Mouse (Mus musculus) CH12.LX (cell line): ENCODE data around the gene Ccdc66. TPM values are rescaled to one million over a fixed set of nuclear protein-coding genes. Genes with fewer than 3 reads are reported as not detected.

Experiments used
- DNase-seq: peaks from one replicate; pipeline ENCODE4 v3.0.0-alpha.2; 2013; ENCODE audit errors: extremely low read depth
- H3K27ac ChIP-seq: 2 replicates; pipeline ENCODE4 v1.5.1; 2012; ENCODE audit warnings: low read depth, mild to moderate bottlenecking, control low read depth, moderate library complexity; ENCODE audit not compliant: insufficient read depth
- H3K27me3 ChIP-seq: replicated peaks from 2 replicates; pipeline ENCODE3; 2012; ENCODE audit warnings: inconsistent platforms
- H3K36me3 ChIP-seq, 2 experiments: replicated peaks in 1 of 2; 2 replicates each; pipeline versions ENCODE3 to v1.6.1; 2012; ENCODE audit warnings: inconsistent platforms in 1 of 2, low read length in 1 of 2, mild to moderate bottlenecking in 1 of 2, mixed read lengths in 1 of 2, moderate library complexity in 1 of 2; ENCODE audit not compliant: control insufficient read depth in 1 of 2, insufficient read depth in 1 of 2
- H3K4me1 ChIP-seq, 2 experiments: 2 replicates each; pipeline ENCODE4 v1.6.1; 2012; ENCODE audit warnings: inconsistent platforms in 1 of 2, moderate library complexity in 1 of 2; ENCODE audit not compliant: insufficient read depth in 2 of 2, control insufficient read depth in 1 of 2
- H3K4me2 ChIP-seq: 2 replicates; pipeline ENCODE4 v1.6.1; 2012; ENCODE audit warnings: low read depth, mild to moderate bottlenecking, control low read depth; ENCODE audit not compliant: poor library complexity, insufficient read depth, severe bottlenecking
- H3K4me3 ChIP-seq, 3 experiments: fragments of 150-350 bp in 1 of 3; sonication (generic) in 1 of 3; replicated peaks in 1 of 3; 2 replicates each; pipeline versions ENCODE3 to v1.5.1; 2011 to 2012; ENCODE audit warnings: low read depth in 2 of 3, low read length in 2 of 3, mild to moderate bottlenecking in 2 of 3, moderate library complexity in 2 of 3, control low read depth in 1 of 3, improper control_type of control experiment in 1 of 3, inconsistent platforms in 1 of 3, mixed read lengths in 1 of 3; ENCODE audit not compliant: poor library complexity in 1 of 3
- H3K79me2 ChIP-seq: replicated peaks from 2 replicates; pipeline ENCODE4 v1.6.1; 2012; ENCODE audit warnings: mild to moderate bottlenecking, moderate library complexity; ENCODE audit not compliant: control insufficient read depth, poor library complexity, insufficient read depth, severe bottlenecking; ENCODE audit errors: extremely low read depth
- H3K9ac ChIP-seq: 2 replicates; pipeline ENCODE4 v1.6.1; 2012; ENCODE audit warnings: low read depth, mild to moderate bottlenecking, control low read depth, moderate library complexity; ENCODE audit not compliant: insufficient read depth
- H3K9me3 ChIP-seq: replicated peaks from 2 replicates; pipeline ENCODE3; 2012; ENCODE audit warnings: low read length, inconsistent platforms, mixed read lengths
- BHLHE40 ChIP-seq: IDR thresholded peaks from 2 replicates; pipeline ENCODE4 v1.6.1; 2011; ENCODE audit warnings: mild to moderate bottlenecking, low read depth, low read length, improper control_type of control experiment
- CHD1 ChIP-seq: IDR thresholded peaks from 2 replicates; pipeline ENCODE4 v1.6.1; 2012; ENCODE audit warnings: low read depth, low read length, improper control_type of control experiment, inconsistent platforms
- CTCF ChIP-seq, 2 experiments: IDR thresholded peaks in 1 of 2; conservative IDR thresholded peaks in 1 of 2; 2 replicates each; pipeline ENCODE4 v1.5.1; 2011 to 2012; ENCODE audit warnings: low read depth in 2 of 2, low read length in 2 of 2, improper control_type of control experiment in 1 of 2, inconsistent platforms in 1 of 2, mild to moderate bottlenecking in 1 of 2, moderate library complexity in 1 of 2
- ETS1 ChIP-seq: conservative IDR thresholded peaks from 2 replicates; pipeline ENCODE4 v1.6.1; 2012; ENCODE audit warnings: low read depth, mild to moderate bottlenecking, inconsistent platforms, low read length, improper control_type of control experiment, moderate library complexity
- GABPA ChIP-seq: IDR thresholded peaks from 2 replicates; pipeline ENCODE4 v1.6.1; 2012; ENCODE audit warnings: low read depth, low read length, improper control_type of control experiment, inconsistent platforms; ENCODE audit not compliant: insufficient replicate concordance
- HCFC1 ChIP-seq: IDR thresholded peaks from 2 replicates; pipeline ENCODE4 v1.6.1; 2012; ENCODE audit warnings: low read depth, mild to moderate bottlenecking, inconsistent platforms, low read length, improper control_type of control experiment
- IRF4 ChIP-seq: IDR thresholded peaks from 2 replicates; pipeline ENCODE4 v1.6.1; 2014; ENCODE audit warnings: low read depth, mild to moderate bottlenecking, inconsistent platforms, low read length, improper control_type of control experiment
- JUND ChIP-seq: conservative IDR thresholded peaks from 2 replicates; pipeline ENCODE4 v1.6.1; 2011; ENCODE audit warnings: low read depth, low read length, improper control_type of control experiment
- KAT2A ChIP-seq: IDR thresholded peaks from 2 replicates; pipeline ENCODE4 v1.6.1; 2012; ENCODE audit warnings: low read length, improper control_type of control experiment, inconsistent platforms; ENCODE audit not compliant: insufficient replicate concordance
- MAX ChIP-seq: IDR thresholded peaks from 2 replicates; pipeline ENCODE4 v1.6.1; 2011; ENCODE audit warnings: low read length, improper control_type of control experiment
- MXI1 ChIP-seq: IDR thresholded peaks from 2 replicates; pipeline ENCODE4 v1.6.1; 2011; ENCODE audit warnings: mild to moderate bottlenecking, low read depth, low read length, improper control_type of control experiment
- MYC ChIP-seq: IDR thresholded peaks from 2 replicates; pipeline ENCODE4 v1.6.1; 2011; ENCODE audit warnings: low read depth, mild to moderate bottlenecking, improper control_type of control experiment, low read length
- NELFE ChIP-seq: IDR thresholded peaks from 2 replicates; pipeline ENCODE4 v1.6.1; 2011; ENCODE audit warnings: low read depth, low read length, improper control_type of control experiment
- NRF1 ChIP-seq: IDR thresholded peaks from 2 replicates; pipeline ENCODE4 v1.6.1; 2014; ENCODE audit warnings: low read depth, mild to moderate bottlenecking, inconsistent platforms, low read length, improper control_type of control experiment, moderate library complexity
- PAX5 ChIP-seq: IDR thresholded peaks from 2 replicates; pipeline ENCODE4 v1.6.1; 2012; ENCODE audit warnings: low read length, inconsistent platforms, mixed read lengths
- RCOR1 ChIP-seq: conservative IDR thresholded peaks from 2 replicates; pipeline ENCODE4 v1.6.1; 2012; ENCODE audit warnings: low read depth, mild to moderate bottlenecking, inconsistent platforms, low read length, improper control_type of control experiment
- SMC3 ChIP-seq: IDR thresholded peaks from 2 replicates; pipeline ENCODE4 v1.6.1; 2011; ENCODE audit warnings: low read depth, low read length, improper control_type of control experiment
- TBP ChIP-seq: conservative IDR thresholded peaks from 2 replicates; pipeline ENCODE4 v1.6.1; 2011; ENCODE audit warnings: low read depth, low read length, improper control_type of control experiment
- USF2 ChIP-seq: conservative IDR thresholded peaks from 2 replicates; pipeline ENCODE4 v1.6.1; 2011; ENCODE audit warnings: low read depth, low read length, improper control_type of control experiment
- ZC3H11A ChIP-seq: IDR thresholded peaks from 2 replicates; pipeline ENCODE4 v1.6.1; 2012; ENCODE audit warnings: low read depth, mild to moderate bottlenecking, inconsistent platforms, low read length, improper control_type of control experiment
- ZNF384 ChIP-seq: IDR thresholded peaks from 2 replicates; pipeline ENCODE4 v1.6.1; 2012; ENCODE audit warnings: low read depth, low read length, improper control_type of control experiment, inconsistent platforms
- dilution Hi-C: fragments of 300-500 bp; cut with MboI; formaldehyde crosslinking; loops from 2 replicates; pipeline ENCODE4 v1.14.3; 2020; ENCODE audit warnings: low sequenced_read_pairs; ENCODE audit not compliant: extremely low pct_unique_long_range_greater_than_20kb, extremely low pct_ligation_motif_present
- in situ Hi-C: fragments of 300-500 bp; cut with MboI; formaldehyde crosslinking; loops from 3 replicates; pipeline ENCODE4 v1.14.3; 2019; ENCODE audit warnings: low sequenced_read_pairs, low pct_ligation_motif_present, low pct_unique_long_range_greater_than_20kb, mixed read lengths
- polyA plus RNA-seq: library from polyadenylated mRNA; unstranded; fragments of >175 nt; gene quantifications from 2 replicates; pipeline ENCODE4 v1.2.1, GENCODE M21; 2012; ENCODE audit warnings: low read depth; ENCODE audit not compliant: insufficient read length
- total RNA-seq, 2 experiments: library from RNA; depleted of rRNA; stranded (reverse); fragments of 300-350 nt in 1 of 2; fragments of >200 nt in 1 of 2; gene quantifications; 2 replicates each; pipeline ENCODE4 v1.2.3; 2012 to 2014

Gene Ccdc66
- total and polyA plus RNA-seq, 3 experiments: 6.9 to 19.9 (median 9.0) TPM

DNA sequence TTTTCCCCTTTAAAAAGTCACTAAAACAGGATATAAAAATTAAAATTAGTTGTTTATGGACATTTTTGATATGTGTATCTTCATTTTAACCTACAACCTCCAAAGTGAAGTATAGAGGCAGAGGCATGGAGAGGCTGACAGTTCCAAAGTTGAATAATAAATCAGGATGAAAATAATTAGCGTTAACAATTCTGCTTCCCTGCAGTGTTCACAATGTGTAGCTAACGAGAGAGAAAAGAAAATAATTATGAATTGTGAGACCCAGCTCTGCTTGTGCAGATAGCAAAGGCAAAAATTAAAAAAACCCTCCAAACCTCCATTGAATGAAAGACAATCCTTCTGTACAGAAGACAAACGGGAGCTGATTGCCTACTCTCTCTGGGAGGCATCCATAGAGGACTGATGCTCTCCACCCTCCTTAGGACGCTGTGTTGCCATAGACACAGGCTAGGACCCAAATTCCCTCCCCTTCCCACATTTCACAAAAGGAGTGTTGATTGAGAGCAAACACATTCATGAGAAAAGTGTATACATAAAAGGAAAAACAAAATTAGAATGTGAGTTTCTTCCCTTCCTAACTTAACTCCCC, 35.7 kb upstream of the Ccdc66 start:
- TF ChIP-seq PAX5 (no peak), GABPA (no peak), ZC3H11A (no peak), NRF1 (no peak), ETS1 (no peak), IRF4 (no peak), MYC (no peak), NELFE (no peak), CTCF (conservative IDR thresholded peaks at IDR 0.05 in 1 of 2, IDR thresholded peaks at IDR 0.05 in 1 of 2; ENCODE audit: low read depth in 2 of 2, low read length in 2 of 2) (no peak), ZNF384 (no peak), JUND (no peak), SMC3 (no peak), TBP (no peak), BHLHE40 (no peak), CHD1 (no peak), MXI1 (no peak)
- no peaks in the 10 kb centered on the region for H3K79me2 ChIP-seq
- dilution Hi-C loops: no loop called here
- no peak overlapping the region for H3K4me2 ChIP-seq
- no peak overlapping the region for H3K9ac ChIP-seq
- H3K27ac ChIP-seq: no peak overlapping the region
- H3K4me1 ChIP-seq: no peaks in the 10 kb centered on the region
- in situ Hi-C loops: no loop called here
- DNase-seq: no peak
- no peak overlapping the region for H3K4me3 ChIP-seq
- H3K9me3 ChIP-seq: peaks cover 2% of the 10 kb centered on the region
- H3K27me3 ChIP-seq: no peaks in the 10 kb centered on the region
- no peaks in the 10 kb centered on the region for H3K36me3 ChIP-seq

GRCm38 (mm10) chr14:27536441-27536840, 28.2 kb upstream of the Ccdc66 start:
- TF ChIP-seq IRF4: no peak
- TF ChIP-seq ZNF384: no peak
- TF ChIP-seq MXI1: no peak
- no peak for TF ChIP-seq RCOR1
- no peak for TF ChIP-seq SMC3
- no peak for TF ChIP-seq MAX
- TF ChIP-seq CTCF (conservative IDR thresholded peaks at IDR 0.05 in 1 of 2, IDR thresholded peaks at IDR 0.05 in 1 of 2; ENCODE audit: low read depth in 2 of 2, low read length in 2 of 2): no peak
- TF ChIP-seq PAX5: no peak
- no peak for TF ChIP-seq KAT2A
- TF ChIP-seq USF2: no peak
- no peak for TF ChIP-seq HCFC1
- Histone ChIP-seq H3K4me1 (no peaks in the 10 kb centered on the region), H3K79me2 (no peaks in the 10 kb centered on the region), H3K9me3 (peaks cover 3% of the 10 kb centered on the region), H3K36me3 (no peaks in the 10 kb centered on the region), H3K27me3 (no peaks in the 10 kb centered on the region), H3K4me2 (no peak overlapping the region), H3K4me3 (no peak overlapping the region), H3K27ac (no peak overlapping the region), H3K9ac (no peak overlapping the region)
- dilution Hi-C loops (no loop called here), in situ Hi-C loops (no loop called here)
- DNase-seq: no peak
